Mouse (Mus musculus) hematopoietic stem cell, adult 5-6 weeks (primary cell): Measurements from ENCODE around the gene Nlrp3. TPM values are rescaled to one million over a fixed set of nuclear protein-coding genes. Genes with fewer than 3 reads are reported as not detected.
"Not testable (repeated sequence)": the region's sequence is repeated elsewhere in the genome, so short reads cannot be mapped to it uniquely, and the experiment has no call there.

Experiments used
- ATAC-seq, 2 experiments: fragments of 125-278 bp in 1 of 2; replicated peaks in 1 of 2; 2 replicates each; pipeline ENCODE4 v1.8.0; 2016 to 2017; ENCODE audit warnings: inconsistent platforms in 2 of 2, mild to moderate bottlenecking in 2 of 2, moderate number of reproducible peaks in 2 of 2, low read depth in 1 of 2, moderate TSS enrichment in 1 of 2; ENCODE audit not compliant: low FRiP score in 2 of 2, poor library complexity in 2 of 2, severe bottlenecking in 2 of 2, insufficient read depth in 1 of 2, low TSS enrichment in 1 of 2
- total RNA-seq: library from RNA; stranded (forward); fragments of 172-1452, 232-1000 nt; gene quantifications from 2 replicates; pipeline ENCODE4 v1.2.3, GENCODE M21; 2017

Nlrp3 gene
- total RNA-seq, 1 experiment from 2014 or later, result 3.2 TPM

DNA sequence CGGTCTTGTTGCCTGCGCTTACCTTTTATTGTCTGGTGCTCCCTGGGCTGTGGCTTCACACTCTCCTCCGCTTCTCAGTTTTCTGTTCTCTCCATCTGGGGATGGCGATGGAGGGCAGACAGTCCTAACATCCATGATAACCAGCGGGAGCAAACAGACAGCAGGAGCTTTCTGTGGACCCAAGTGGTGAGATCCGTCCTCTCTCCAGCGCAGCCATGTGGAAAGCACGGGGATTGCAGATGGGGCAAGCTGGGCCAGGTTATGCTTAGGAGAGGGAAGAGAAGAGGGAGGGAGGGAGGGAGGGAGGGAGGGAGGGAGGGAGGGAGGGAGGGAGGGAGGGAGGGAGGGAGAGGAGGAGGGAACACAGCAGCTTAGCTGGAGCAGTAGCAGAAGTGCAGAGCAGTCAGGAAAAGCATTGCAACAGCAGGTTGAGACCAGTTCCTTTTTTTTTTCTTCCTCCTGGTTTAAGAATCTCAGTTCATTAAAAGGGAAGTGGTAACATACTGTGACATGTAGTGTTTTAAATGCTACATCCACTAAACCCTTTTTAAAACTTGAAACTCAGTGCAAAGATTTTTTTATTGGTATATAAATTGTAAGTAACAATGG is 14.8 kb upstream of the Nlrp3 start, which contains the start of gene Zkscan17:
TSS of gene Zkscan17 (minus strand) at position 280 of the 609 bp plus-strand sequence.
- ATAC-seq, result peak; percentile 77 to 84

DNA sequence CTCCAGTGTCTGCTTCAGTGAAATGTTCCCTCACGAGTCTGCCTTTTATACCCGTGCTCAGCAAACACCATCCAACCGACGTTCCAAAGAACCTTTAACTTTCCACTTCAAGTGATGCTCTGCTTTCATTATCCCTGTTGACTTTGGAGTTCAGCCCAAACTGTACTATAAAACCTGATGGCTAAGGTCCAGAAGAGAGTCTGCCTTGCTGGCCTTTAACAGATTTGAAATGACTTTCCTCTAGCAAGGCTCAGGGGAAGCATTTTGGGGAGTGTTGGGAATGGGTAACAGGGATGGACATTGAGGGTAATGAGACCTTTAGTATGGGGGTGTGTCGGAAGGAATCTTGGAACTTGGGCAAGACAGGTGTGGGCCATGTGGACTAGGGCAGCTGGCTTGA is 11.1 kb upstream of the Nlrp3 start:
- ATAC-seq, result no peak

DNA sequence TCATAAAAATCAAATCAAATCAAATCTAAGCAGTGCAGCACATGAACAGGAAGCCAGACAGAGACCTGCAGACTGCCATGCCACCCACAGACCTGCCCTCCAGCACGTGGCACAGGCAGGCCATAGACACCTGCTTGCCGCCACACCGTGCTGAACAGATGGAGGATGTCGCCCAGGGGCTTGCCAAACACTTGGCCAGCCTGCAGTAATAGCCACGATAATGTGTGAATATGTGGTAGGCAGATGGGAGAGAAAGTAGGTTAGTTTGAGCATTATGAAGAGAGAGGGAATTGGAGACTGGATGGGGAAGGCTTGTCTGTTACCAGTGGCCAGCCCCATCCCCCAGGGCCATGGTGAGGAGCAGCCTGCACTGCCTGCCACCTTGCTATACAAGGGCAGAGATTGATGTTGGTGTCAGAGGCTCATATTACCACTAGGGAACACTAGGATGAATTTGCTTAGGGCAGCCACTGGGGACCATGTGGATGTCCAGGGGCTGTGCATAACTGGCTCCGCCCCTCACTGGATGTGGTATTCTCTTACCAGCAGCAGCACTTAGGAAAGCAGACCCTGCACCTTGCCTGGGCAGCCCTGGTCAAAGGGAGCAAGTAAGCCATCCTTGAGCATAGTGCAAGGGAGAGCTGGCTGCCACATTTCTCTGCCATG is 10.4 kb upstream of the Nlrp3 start:
- no peak for ATAC-seq

DNA sequence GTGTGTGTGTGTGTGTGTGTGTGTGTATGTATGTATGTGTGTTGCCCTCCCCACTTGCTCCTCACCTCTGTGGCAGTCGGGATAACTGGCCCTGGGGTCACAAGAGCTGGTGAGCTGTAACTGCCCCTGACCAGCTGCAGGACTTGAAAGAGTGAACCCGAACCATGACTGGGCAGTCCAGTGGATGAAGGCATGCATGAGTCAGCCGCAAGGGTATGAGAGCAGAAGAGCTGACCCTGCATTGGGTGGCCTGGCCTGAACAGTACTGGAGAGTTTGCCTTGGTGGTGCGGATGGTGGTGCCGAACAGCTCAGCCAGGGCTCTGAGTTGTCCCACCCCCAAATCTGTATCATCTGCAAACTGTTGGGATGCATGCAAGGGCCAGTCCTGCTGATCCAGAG is 9.8 kb upstream of the Nlrp3 start:
- no peak for ATAC-seq

DNA sequence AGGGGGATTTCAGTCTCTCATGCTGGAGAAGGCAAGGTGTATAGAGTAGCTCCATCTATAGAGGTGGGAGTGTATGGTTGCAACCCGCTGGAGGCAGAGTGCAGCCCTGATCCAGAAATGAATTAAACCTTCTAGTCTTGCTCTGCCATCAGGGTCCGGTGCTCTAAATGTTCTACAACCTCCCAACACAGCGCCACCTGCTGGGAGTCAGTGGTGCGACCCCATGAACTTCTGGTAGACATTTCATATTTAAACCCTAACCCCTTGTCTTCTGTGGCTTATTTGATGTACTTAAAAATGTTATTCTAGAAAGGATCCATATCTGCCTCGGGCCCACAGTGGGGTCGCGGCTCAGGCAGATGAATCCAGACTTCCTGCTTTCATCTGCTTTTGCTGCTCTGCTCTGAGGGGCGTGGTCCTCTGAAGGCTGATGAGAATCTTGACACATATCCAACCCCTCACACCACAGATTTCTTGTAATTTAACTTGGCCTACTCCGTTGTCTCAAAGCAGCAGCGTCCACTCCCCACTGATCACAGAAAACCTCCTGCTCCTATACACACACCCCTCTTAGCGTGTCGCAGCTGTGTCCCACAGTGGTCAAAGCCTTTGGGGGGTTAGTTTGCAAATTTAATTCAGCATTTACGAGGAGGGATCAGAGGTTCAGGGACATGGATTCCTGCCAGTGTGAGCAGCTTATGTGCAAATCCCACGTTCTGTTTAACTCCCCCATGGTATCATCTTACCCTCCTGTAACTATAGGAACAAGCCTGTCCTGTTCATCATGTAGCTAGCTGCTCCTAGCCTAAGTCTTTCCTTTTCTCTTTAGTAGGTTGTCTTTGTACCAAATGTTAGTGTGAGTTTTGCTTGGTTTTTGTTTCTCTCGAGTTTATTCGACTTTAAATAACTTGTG is 3.9 kb upstream of the Nlrp3 start:
- no peak for ATAC-seq

DNA sequence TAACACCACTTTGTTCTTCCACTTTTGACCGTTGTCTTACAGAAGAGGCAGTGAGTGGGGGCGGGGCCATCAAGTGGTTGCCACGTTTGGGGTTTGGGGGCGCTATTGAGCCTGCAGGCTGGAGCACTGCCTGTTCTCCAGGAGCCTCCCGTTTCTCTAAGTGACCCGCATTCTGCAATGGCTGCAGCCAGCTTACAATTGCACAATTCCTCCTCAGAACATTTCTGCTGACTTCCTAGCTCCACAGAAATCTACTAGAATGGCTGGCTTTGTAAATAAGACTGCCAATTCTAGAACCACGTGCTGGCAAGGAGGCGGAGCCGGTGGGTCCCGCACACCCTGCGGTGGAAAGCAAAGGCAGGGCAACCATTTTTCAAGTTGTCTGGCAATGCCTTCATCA is 3.0 kb upstream of the Nlrp3 start:
- ATAC-seq, result 0 out of 4 replicates have a peak, but pooled peaks have one; percentile 13 to 26

DNA sequence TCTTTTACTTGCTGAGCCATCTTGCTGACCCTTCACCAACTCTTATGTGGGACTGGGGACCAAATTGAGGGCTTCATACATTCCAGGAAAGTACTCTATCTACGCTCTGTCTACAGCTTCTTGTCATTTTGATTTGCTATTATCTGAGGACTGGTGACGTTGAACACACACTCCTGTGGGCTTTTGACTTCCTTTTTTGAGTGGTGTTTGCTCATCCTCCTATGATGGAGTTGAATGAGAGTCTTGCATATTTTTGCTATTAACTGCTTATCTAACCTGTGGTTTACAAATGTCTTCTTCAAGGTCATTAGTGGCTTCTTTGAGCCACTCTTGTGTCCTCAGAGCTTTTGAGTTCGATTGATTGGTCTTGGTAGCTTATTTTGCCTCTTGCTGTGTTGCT is 1.2 kb upstream of the Nlrp3 start:
- no peak for ATAC-seq

DNA sequence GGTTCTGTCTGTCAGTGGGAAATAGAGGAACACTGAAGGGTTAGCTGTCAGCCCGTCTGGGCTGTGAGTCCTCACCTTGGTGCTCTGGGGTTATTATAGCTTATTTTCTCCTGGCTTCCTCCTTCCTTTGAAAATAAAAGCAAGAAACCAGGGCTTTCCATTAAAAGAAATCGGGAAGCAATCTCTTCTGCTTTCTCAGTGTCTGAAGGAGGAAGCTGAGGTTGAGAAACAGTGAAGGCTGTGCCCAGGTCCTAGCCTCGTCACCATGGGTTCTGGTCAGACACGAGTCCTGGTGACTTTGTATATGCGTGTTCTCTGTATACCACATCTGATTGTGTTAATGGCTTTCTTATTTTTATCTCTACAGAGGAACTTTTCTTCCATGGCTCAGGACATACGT is 1.1 kb downstream of the Nlrp3 start:
- ATAC-seq, result peak in 1 of 2 experiments; percentile 69; a peak in 1 of 4 replicates

DNA sequence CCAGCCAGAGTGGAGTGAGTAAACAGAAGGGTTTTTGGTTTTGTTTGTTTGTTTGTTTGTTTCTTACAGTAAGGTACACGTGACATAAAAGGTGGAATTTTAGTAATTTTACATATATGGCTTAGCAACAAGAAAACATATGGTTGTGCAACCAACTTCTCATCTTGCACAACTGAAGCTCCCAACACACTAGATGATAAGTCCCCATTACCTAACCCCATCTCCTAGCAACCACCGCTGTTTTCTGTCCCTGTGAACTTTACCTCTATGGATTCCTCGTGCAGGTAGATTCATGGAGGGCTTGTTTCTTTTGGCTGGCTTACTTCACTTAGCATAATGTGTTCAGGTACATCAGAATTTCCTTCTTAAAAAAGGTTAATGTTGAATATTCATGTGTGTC is 2.0 kb downstream of the Nlrp3 start:
- no peak for ATAC-seq

DNA sequence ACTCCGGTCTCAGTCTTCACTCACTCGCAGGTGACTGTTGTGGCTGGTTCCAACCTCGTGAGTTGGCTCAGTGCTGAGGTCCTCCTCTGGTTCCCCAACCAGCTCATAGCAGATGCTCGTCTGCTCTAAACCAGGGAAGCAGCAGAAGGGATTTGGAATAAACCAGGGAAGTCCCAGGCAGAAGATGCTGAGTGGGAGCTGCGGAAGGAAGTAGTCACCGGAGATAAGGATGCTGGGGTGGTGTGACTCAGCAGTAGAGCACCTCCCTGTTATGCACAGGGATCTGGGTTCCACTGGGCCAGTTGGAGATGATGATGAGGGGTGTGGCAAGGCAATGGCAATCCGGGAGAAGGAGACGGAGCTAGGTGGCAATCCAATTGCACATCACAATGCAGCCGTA is 2.6 kb downstream of the Nlrp3 start:
- no peak for ATAC-seq

DNA sequence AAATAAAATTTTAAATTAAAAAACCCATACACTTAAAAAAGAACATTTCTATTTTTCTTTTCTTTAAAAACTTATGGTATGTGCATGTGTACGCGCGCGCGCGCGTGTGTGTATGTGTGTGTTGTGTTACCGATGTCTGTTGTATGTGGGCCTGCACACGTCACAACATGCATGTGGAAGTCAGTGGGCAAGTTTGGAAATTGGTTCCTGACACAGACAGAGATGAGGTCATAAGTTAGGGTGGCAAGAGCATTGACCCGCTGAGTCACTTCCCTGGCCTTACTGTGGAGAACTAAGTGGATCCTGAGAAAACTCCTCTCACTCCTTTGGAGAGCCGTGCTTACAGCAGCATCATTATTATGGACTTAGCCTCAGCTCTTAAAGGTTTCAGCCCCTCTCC is 12.8 kb downstream of the Nlrp3 start:
- ATAC-seq, result no peak

DNA sequence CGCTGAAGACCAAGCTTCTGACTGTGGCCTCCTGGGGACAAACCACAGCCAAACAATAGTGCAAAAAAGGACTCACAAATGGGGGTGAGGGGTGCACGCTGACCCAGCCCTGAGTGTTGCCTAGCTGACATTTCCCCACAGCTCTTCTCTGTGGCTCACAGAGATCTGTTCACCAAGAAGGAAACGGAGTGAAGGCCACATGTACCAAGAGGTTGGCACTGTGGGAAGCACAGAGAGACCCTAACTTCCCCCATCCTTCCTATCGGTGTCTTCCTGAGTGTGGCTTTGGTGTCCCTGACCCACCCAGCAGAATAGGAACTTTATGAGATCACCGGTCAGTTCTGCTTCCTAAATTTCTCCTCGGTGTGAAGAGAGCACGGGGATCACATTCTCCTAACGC is 13.2 kb downstream of the Nlrp3 start:
- no peak for ATAC-seq

DNA sequence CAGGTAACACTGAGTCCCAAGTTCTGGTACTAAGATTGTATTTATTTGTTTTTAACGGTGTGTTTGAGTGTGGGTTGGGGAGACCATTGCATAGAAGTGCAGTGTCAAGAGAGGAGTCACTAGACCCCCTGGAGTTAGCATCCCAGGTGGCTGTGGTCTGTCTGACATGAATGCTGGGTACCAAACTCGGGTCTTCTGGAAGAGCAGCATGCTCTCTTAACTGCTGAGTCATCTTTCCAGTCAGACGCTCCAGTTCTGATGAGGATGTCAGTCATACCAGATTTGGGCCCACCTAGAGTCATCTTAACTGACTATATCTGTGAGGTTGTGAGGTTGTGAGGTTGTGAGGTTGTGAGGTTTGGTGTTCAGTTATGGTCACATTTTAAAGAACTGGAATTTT is 19.5 kb downstream of the Nlrp3 start:
- no peak for ATAC-seq

DNA sequence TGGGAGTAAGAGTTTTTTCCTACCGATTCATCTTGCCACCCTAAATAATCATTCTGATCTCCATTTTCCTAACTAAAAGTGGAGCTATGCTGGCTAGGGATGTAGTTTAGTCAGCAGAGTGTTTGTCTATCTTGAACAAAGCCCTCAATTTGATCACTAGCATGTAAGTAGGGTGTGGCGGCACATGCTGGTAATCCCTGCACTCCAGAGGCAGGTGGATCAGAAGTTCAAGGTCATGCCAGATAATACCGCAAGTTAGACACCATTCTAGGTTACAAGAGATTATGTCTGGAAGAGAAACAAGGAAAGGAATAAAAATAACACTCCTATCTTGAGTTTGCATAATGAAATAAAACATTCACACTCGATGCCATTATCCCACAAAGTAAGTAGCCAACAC is 21.0 kb downstream of the Nlrp3 start:
- ATAC-seq, result no peak

DNA sequence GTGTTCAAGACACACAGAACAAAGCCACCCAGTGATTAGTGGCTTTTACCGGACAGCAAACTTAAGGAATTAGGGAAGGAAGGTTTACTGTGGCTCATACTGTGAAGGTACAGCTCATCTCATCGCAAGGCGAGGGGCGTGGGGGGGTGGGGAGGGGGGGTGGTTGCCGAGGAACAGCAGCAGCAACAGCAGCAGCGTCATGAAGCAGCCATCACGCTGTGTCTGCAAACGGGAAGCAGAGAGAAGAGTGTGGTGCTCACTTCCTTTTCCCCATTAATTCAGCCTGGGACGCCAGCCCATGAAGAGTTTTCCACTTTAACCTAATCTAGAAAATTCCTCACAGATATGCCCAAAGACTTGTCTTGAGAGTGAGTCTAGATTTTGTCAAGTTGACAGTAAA is 21.5 kb downstream of the Nlrp3 start:
- ATAC-seq, result no peak

DNA sequence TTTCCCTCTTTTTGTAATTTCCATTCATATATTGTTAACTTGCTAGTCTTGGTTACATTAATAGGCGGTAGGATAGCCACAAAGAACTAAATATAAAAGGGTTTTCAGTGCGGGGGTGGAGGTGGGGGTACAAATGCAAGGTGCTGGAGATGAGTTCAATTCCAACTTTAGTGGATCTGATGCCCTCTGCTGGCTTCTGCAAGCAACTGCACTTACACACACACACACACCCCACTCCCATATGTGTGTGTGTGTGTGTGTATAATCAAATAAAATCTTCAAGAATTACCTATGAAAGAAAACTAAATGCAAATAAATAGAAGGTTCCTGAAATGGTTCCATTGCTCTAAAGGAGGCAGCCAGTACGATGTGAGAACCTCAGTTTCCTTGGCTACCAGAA is 27.9 kb downstream of the Nlrp3 start:
- ATAC-seq, result 0 out of 4 replicates have a peak, but pooled peaks of 1 of the 2 experiments have one; percentile 27

DNA sequence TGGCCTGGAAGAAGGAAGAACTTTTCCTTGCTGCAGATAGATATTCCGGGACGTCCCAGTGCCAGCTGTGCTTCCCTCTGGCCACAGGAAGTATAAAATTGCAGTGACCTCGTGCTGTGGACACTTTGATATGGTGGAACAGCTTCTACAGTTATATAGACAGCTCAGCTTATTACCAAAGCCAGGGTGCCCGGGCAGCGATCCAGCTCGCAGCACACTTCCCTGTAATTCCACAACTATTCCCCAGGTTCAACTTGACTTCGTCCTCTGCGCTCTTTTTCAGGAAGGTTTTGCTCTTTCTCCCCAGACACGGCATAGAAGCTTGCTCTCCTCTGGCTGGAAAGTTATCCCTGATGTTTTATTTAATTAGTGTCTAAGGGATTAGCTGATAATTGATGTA is 34.4 kb downstream of the Nlrp3 start:
- ATAC-seq, result no peak

DNA sequence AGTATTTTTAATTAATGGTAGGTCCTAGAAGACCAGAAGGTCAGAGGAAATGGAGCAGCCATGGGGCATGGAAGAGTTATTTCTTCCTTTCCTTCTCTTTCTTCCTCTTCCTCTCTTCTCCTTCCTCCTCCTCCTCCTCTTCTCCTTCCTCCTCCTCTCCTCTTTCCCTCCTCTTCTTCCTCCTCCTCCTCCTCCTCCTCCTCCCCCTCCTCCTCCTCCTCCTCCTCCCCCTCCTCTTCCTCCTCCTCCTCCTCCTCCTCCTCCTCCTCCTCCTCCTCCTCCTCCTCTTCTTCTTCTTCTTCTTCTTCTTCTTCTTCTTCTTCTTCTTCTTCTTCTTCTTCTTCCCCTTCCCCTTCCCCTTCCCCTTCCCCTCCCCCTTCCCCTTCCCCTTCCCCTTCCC is 34.8 kb downstream of the Nlrp3 start, which contains the start of gene Olfr222:
TSS of gene Olfr222 (minus strand) at position 101 of the 400 bp plus-strand sequence.
- not testable (repeated sequence) for ATAC-seq
